Mouse (Mus musculus) gastrocnemius, postnatal 25 days (tissue): ENCODE measurements at regions not wholly inside any gene's neighbourhood (a gene's known extent, or its start where the extent isn't known, plus 50 kb on each side); places are given as distances from the start of the nearest gene placed in this dataset.
"Not testable (repeated sequence)": the region's sequence is repeated elsewhere in the genome, so short reads cannot be mapped to it uniquely, and the experiment has no call there.

Experiments
- DNase-seq: peaks from one replicate; pipeline ENCODE4 v3.0.0; 2022

GRCm38 (mm10) chr10:96372616-96373346 lies 236.4 kb downstream of the Gm5426 start:
- no peak for DNase-seq

- DNase-seq, result no peak
Measured at GRCm38 (mm10) chr10:96373481-96373880, 237.1 kb downstream of the Gm5426 start.

- no peak for DNase-seq
Measured at GRCm38 (mm10) chr10:96374293-96375069, 238.1 kb downstream of the Gm5426 start.

- no peak for DNase-seq
Measured at GRCm38 (mm10) chr10:96375070-96375447, 238.7 kb downstream of the Gm5426 start.

- DNase-seq, result no peak
Measured at GRCm38 (mm10) chr10:96377549-96377948, 239.3 kb upstream of the Btg1 start.

- DNase-seq, result no peak
Measured at GRCm38 (mm10) chr10:96379016-96379771, 237.6 kb upstream of the Btg1 start.

- no peak for DNase-seq
Measured at GRCm38 (mm10) chr10:96381664-96382063, 235.1 kb upstream of the Btg1 start.

GRCm38 (mm10) chr10:96391748-96392147 lies 225.1 kb upstream of the Btg1 start:
- DNase-seq, result no peak

- DNase-seq, result no peak
Measured at GRCm38 (mm10) chr10:96392836-96393235, 224.0 kb upstream of the Btg1 start.

GRCm38 (mm10) chr10:96394210-96394609 lies 222.6 kb upstream of the Btg1 start:
- no peak for DNase-seq

- DNase-seq, result no peak
Measured at GRCm38 (mm10) chr10:96395017-96395416, 221.8 kb upstream of the Btg1 start.

- DNase-seq, result no peak
Measured at GRCm38 (mm10) chr10:96397931-96398561, 218.8 kb upstream of the Btg1 start.

GRCm38 (mm10) chr10:96398562-96399288 lies 218.1 kb upstream of the Btg1 start:
- DNase-seq, result no peak

GRCm38 (mm10) chr10:96399636-96400400 lies 217.0 kb upstream of the Btg1 start:
- DNase-seq, result no peak

- DNase-seq, result no peak
Measured at GRCm38 (mm10) chr10:96400793-96401192, 216.0 kb upstream of the Btg1 start.

GRCm38 (mm10) chr10:96406306-96406705 lies 210.5 kb upstream of the Btg1 start:
- no peak for DNase-seq

- no peak for DNase-seq
Measured at GRCm38 (mm10) chr10:96407846-96408245, 209.0 kb upstream of the Btg1 start.

GRCm38 (mm10) chr10:96408250-96408649 lies 208.6 kb upstream of the Btg1 start:
- no peak for DNase-seq

GRCm38 (mm10) chr10:96410028-96410427 lies 206.8 kb upstream of the Btg1 start:
- DNase-seq, result no peak

- no peak for DNase-seq
Measured at GRCm38 (mm10) chr10:96414807-96415206, 202.0 kb upstream of the Btg1 start.

- not testable (repeated sequence) for DNase-seq
Measured at GRCm38 (mm10) chr10:96421506-96421905, 195.3 kb upstream of the Btg1 start.
